Mouse (Mus musculus) CH12.LX (cell line): Measurements from ENCODE around the gene Gucy2d. TPM values are rescaled to one million over a fixed set of nuclear protein-coding genes. Genes with fewer than 3 reads are reported as not detected.

ENCODE experiments used
- DNase-seq: peaks from one replicate; pipeline ENCODE4 v3.0.0-alpha.2; 2013; ENCODE audit errors: extremely low read depth
- H3K27ac ChIP-seq: 2 replicates; pipeline ENCODE4 v1.5.1; 2012; ENCODE audit warnings: low read depth, mild to moderate bottlenecking, control low read depth, moderate library complexity; ENCODE audit not compliant: insufficient read depth
- H3K27me3 ChIP-seq: replicated peaks from 2 replicates; pipeline ENCODE3; 2012; ENCODE audit warnings: inconsistent platforms
- H3K36me3 ChIP-seq, 2 experiments: replicated peaks in 1 of 2; 2 replicates each; pipeline versions ENCODE3 to v1.6.1; 2012; ENCODE audit warnings: inconsistent platforms in 1 of 2, low read length in 1 of 2, mild to moderate bottlenecking in 1 of 2, mixed read lengths in 1 of 2, moderate library complexity in 1 of 2; ENCODE audit not compliant: control insufficient read depth in 1 of 2, insufficient read depth in 1 of 2
- H3K4me1 ChIP-seq, 2 experiments: 2 replicates each; pipeline ENCODE4 v1.6.1; 2012; ENCODE audit warnings: inconsistent platforms in 1 of 2, moderate library complexity in 1 of 2; ENCODE audit not compliant: insufficient read depth in 2 of 2, control insufficient read depth in 1 of 2
- H3K4me2 ChIP-seq: 2 replicates; pipeline ENCODE4 v1.6.1; 2012; ENCODE audit warnings: low read depth, mild to moderate bottlenecking, control low read depth; ENCODE audit not compliant: poor library complexity, insufficient read depth, severe bottlenecking
- H3K4me3 ChIP-seq, 3 experiments: fragments of 150-350 bp in 1 of 3; sonication (generic) in 1 of 3; replicated peaks in 1 of 3; 2 replicates each; pipeline versions ENCODE3 to v1.5.1; 2011 to 2012; ENCODE audit warnings: low read depth in 2 of 3, low read length in 2 of 3, mild to moderate bottlenecking in 2 of 3, moderate library complexity in 2 of 3, control low read depth in 1 of 3, improper control_type of control experiment in 1 of 3, inconsistent platforms in 1 of 3, mixed read lengths in 1 of 3; ENCODE audit not compliant: poor library complexity in 1 of 3
- H3K79me2 ChIP-seq: replicated peaks from 2 replicates; pipeline ENCODE4 v1.6.1; 2012; ENCODE audit warnings: mild to moderate bottlenecking, moderate library complexity; ENCODE audit not compliant: control insufficient read depth, poor library complexity, insufficient read depth, severe bottlenecking; ENCODE audit errors: extremely low read depth
- H3K9ac ChIP-seq: 2 replicates; pipeline ENCODE4 v1.6.1; 2012; ENCODE audit warnings: low read depth, mild to moderate bottlenecking, control low read depth, moderate library complexity; ENCODE audit not compliant: insufficient read depth
- H3K9me3 ChIP-seq: replicated peaks from 2 replicates; pipeline ENCODE3; 2012; ENCODE audit warnings: low read length, inconsistent platforms, mixed read lengths
- JUN ChIP-seq: IDR thresholded peaks from 2 replicates; pipeline ENCODE4 v1.6.1; 2011; ENCODE audit warnings: low read depth, mild to moderate bottlenecking, low read length, improper control_type of control experiment, moderate library complexity; ENCODE audit not compliant: insufficient read depth
- JUND ChIP-seq: conservative IDR thresholded peaks from 2 replicates; pipeline ENCODE4 v1.6.1; 2011; ENCODE audit warnings: low read depth, low read length, improper control_type of control experiment
- dilution Hi-C: fragments of 300-500 bp; cut with MboI; formaldehyde crosslinking; loops from 2 replicates; pipeline ENCODE4 v1.14.3; 2020; ENCODE audit warnings: low sequenced_read_pairs; ENCODE audit not compliant: extremely low pct_unique_long_range_greater_than_20kb, extremely low pct_ligation_motif_present
- in situ Hi-C: fragments of 300-500 bp; cut with MboI; formaldehyde crosslinking; loops from 3 replicates; pipeline ENCODE4 v1.14.3; 2019; ENCODE audit warnings: low sequenced_read_pairs, low pct_ligation_motif_present, low pct_unique_long_range_greater_than_20kb, mixed read lengths
- polyA plus RNA-seq: library from polyadenylated mRNA; unstranded; fragments of >175 nt; gene quantifications from 2 replicates; pipeline ENCODE4 v1.2.1, GENCODE M21; 2012; ENCODE audit warnings: low read depth; ENCODE audit not compliant: insufficient read length
- total RNA-seq, 2 experiments: library from RNA; depleted of rRNA; stranded (reverse); fragments of 300-350 nt in 1 of 2; fragments of >200 nt in 1 of 2; gene quantifications; 2 replicates each; pipeline ENCODE4 v1.2.3; 2012 to 2014

Gene Gucy2d
- total and polyA plus RNA-seq, 3 experiments: not detected

DNA sequence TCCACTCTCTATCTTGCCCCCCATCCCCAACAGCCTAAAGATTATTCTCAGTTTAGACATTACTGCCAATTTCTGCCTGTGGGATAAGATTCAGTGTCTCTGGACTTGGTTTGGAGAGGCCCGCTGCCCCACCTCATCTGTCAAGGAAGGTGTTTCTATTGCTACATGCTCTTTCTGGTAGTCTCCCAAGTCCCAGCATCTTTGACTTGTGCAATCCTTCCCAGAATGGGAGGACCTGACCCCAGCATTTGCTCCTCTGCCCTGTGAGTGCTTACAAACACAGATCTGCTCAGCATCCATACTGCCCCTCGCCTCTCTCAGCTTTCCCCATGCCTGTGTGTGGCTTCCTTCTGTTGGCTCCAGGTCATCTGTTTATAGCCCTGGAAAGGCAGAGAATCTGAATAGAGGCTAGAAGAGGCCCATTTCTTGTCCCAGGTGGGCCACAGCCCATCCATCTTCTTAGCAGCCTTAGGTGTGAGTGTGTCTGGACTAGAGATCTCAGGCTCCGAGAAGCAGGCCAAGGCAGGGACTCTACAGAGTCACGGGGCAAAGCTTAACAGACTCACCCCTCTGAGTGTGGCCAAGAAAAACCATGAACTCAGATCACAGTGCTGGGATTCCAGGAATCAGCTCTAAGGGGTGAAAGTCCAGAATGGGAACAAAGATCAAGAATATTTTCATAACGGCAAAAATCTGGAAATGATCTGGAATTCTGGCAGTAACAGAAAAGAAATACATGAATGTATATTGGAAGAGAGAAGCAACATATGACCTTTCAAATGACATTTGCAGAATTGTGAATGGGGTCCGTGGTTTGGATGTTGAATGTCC is 84.9 kb downstream of the Gucy2d start:
- no peaks in the 10 kb centered on the region for H3K79me2 ChIP-seq
- H3K36me3 ChIP-seq: no peaks in the 10 kb centered on the region
- in situ Hi-C loops: no loop called here
- H3K27ac ChIP-seq: no peak overlapping the region
- no peak for DNase-seq
- peaks cover 2% of the 10 kb centered on the region for H3K9me3 ChIP-seq
- dilution Hi-C loops: no loop called here
- H3K4me3 ChIP-seq: no peak overlapping the region
- H3K27me3 ChIP-seq: no peaks in the 10 kb centered on the region
- H3K4me1 ChIP-seq: peaks cover 9 to 23% of the 10 kb centered on the region in 2 experiments; a peak in 3 of 4 replicates
- H3K9ac ChIP-seq: no peak overlapping the region
- H3K4me2 ChIP-seq: no peak overlapping the region
- TF ChIP-seq JUND (no peak), JUN (no peak)
- TF ChIP-seq, all 38 proteins: peak for 0

Other genes starting within 250 kb of the Gucy2d start
- not detected in 2 replicates for gene B3gnt6, start 240.9 kb upstream of the Gucy2d start, total RNA-seq (2012; rRNA removed)
- gene B3gnt6, start 240.9 kb upstream of the Gucy2d start, total RNA-seq (2014; rRNA removed): not detected in 2 replicates
- gene B3gnt6, start 240.9 kb upstream of the Gucy2d start, polyA plus RNA-seq: not detected in 2 replicates
- gene Acer3, start 119.2 kb upstream of the Gucy2d start, total RNA-seq (2012; rRNA removed): 14.4 TPM in 2 replicates
- 16.6 and 16.8 TPM in 2 replicates for gene Acer3, start 119.2 kb upstream of the Gucy2d start, total RNA-seq (2014; rRNA removed)
- 10.7 and 11.5 TPM in 2 replicates for gene Acer3, start 119.2 kb upstream of the Gucy2d start, polyA plus RNA-seq
- 2.1 and 3.9 TPM in 2 replicates for gene Tsku, start 79.1 kb upstream of the Gucy2d start, total RNA-seq (2012; rRNA removed)
- gene Tsku, start 79.1 kb upstream of the Gucy2d start, total RNA-seq (2014; rRNA removed): 1.1 and 1.4 TPM in 2 replicates
- gene Tsku, start 79.1 kb upstream of the Gucy2d start, polyA plus RNA-seq: 3.0 and 3.9 TPM in 2 replicates
- gene Lrrc32, start 48.9 kb downstream of the Gucy2d start, total RNA-seq (2012; rRNA removed): 5.3 and 5.4 TPM in 2 replicates
- 1.6 and 2.3 TPM in 2 replicates for gene Lrrc32, start 48.9 kb downstream of the Gucy2d start, total RNA-seq (2014; rRNA removed)
- 18.0 and 23.7 TPM in 2 replicates for gene Lrrc32, start 48.9 kb downstream of the Gucy2d start, polyA plus RNA-seq
- 14.6 and 15.0 TPM in 2 replicates for gene Emsy, start 216.4 kb downstream of the Gucy2d start, total RNA-seq (2012; rRNA removed)
- 11.2 and 12.3 TPM in 2 replicates for gene Emsy, start 216.4 kb downstream of the Gucy2d start, total RNA-seq (2014; rRNA removed)
- 19.8 and 25.2 TPM in 2 replicates for gene Emsy, start 216.4 kb downstream of the Gucy2d start, polyA plus RNA-seq